Mouse (Mus musculus): ENCODE measurements at regions not wholly inside any gene's neighbourhood (a gene's known extent, or its start where the extent isn't known, plus 50 kb on each side); places are given as distances from the start of the nearest gene placed in this dataset.

GRCm38 (mm10) chr16:42779957-42780356 lies 95.7 kb upstream of the Zbtb20 start:
- H3K9me3 ChIP-seq (replicated peaks; ENCODE audit: control insufficient read depth, low read length), result no peaks in the 10 kb centered on the region
- no peak overlapping the region for H3K9ac ChIP-seq (replicated peaks; ENCODE audit: low read length)
- no peak overlapping the region for H3K4me3 ChIP-seq (ENCODE audit: low read depth, low read length)
- no peak overlapping the region for H3K27ac ChIP-seq (replicated peaks; ENCODE audit: low read depth, low read length)
- H3K4me2 ChIP-seq (ENCODE audit: low read depth, low read length), result no peak overlapping the region
- H3K36me3 ChIP-seq (replicated peaks; ENCODE audit: control insufficient read depth, insufficient read depth, low read depth, low read length), result no peaks in the 10 kb centered on the region
- no peaks in the 10 kb centered on the region for H3K4me1 ChIP-seq (ENCODE audit: control insufficient read depth, insufficient read depth, low read length)
- DNase-seq (ENCODE audit: low spot score), result no peak
- no peak for ATAC-seq (replicated peaks; ENCODE audit: insufficient number of reproducible peaks, low FRiP score, low TSS enrichment, low read depth)
- 95% methylated on average over 3 of the region's 3 CpGs for WGBS
- H3K27me3 ChIP-seq (ENCODE audit: control insufficient read depth, insufficient read depth, low read length), result no peaks in the 10 kb centered on the region

DNA sequence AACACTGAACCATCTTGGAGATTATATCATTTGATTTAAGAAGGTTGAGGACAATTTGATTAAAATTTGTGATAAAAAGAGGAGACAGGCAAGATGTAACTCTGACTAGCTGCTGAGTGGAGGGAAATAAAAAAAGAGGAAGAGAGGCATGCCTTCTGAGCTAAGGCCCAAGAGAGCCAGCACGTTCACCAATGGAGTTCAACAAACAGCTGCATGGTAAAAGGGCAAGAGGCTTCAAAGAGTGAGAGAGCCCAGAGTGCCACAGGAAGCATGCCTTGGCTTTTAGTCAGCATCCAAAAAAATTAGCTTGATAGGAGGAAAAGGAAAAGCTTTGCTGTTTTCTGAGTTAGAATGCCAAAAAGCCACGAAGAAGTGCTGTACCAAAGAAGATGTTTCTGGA lies 103.0 kb upstream of the Zbtb20 start:
- Histone ChIP-seq H3K4me3 (ENCODE audit: low read depth, low read length) (no peak overlapping the region), H3K27ac (replicated peaks; ENCODE audit: low read depth, low read length) (no peak overlapping the region), H3K4me2 (ENCODE audit: low read depth, low read length) (no peak overlapping the region), H3K27me3 (ENCODE audit: control insufficient read depth, insufficient read depth, low read length) (no peaks in the 10 kb centered on the region), H3K9me3 (replicated peaks; ENCODE audit: control insufficient read depth, low read length) (no peaks in the 10 kb centered on the region), H3K9ac (replicated peaks; ENCODE audit: low read length) (no peak overlapping the region), H3K4me1 (ENCODE audit: control insufficient read depth, insufficient read depth, low read length) (no peaks in the 10 kb centered on the region), H3K36me3 (replicated peaks; ENCODE audit: control insufficient read depth, insufficient read depth, low read depth, low read length) (no peaks in the 10 kb centered on the region)
- ATAC-seq (replicated peaks; ENCODE audit: insufficient number of reproducible peaks, low FRiP score, low TSS enrichment, low read depth) (no peak), DNase-seq (ENCODE audit: low spot score) (no peak)
- WGBS, result 74% methylated on average over 2 of the region's 2 CpGs

DNA sequence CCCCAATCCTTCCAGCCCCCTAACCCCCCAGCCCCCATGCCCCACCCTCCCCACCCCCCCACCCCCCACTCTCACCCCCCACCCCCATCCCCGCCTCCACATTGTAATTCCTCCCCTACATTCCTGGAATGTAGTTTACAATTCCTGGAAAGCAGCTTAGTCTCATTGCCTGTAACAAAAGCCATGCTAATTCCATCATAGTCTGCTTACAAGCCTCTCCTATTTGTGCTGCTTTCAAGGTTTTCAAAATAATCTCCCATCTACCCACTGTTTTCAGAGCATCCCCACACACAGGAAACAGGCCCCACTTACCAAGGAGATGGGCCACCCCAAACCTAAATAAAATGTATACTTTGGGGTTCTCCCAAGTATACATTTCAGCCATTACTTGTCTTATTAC lies 105.5 kb upstream of the Zbtb20 start:
- Histone ChIP-seq H3K4me3 (ENCODE audit: low read depth, low read length) (no peak overlapping the region), H3K9ac (replicated peaks; ENCODE audit: low read length) (no peak overlapping the region), H3K9me3 (replicated peaks; ENCODE audit: control insufficient read depth, low read length) (no peaks in the 10 kb centered on the region), H3K27me3 (ENCODE audit: control insufficient read depth, insufficient read depth, low read length) (no peaks in the 10 kb centered on the region), H3K27ac (replicated peaks; ENCODE audit: low read depth, low read length) (no peak overlapping the region), H3K4me1 (ENCODE audit: control insufficient read depth, insufficient read depth, low read length) (no peaks in the 10 kb centered on the region), H3K4me2 (ENCODE audit: low read depth, low read length) (no peak overlapping the region), H3K36me3 (replicated peaks; ENCODE audit: control insufficient read depth, insufficient read depth, low read depth, low read length) (no peaks in the 10 kb centered on the region)
- no peak for ATAC-seq (replicated peaks; ENCODE audit: insufficient number of reproducible peaks, low FRiP score, low TSS enrichment, low read depth)
- 38% methylated on average over 1 of the region's 1 CpGs for WGBS
- DNase-seq (ENCODE audit: low spot score), result no peak

- no peaks in the 10 kb centered on the region for H3K4me1 ChIP-seq (ENCODE audit: control insufficient read depth, insufficient read depth, low read length)
- no peak overlapping the region for H3K27ac ChIP-seq (replicated peaks; ENCODE audit: low read depth, low read length)
- DNase-seq (ENCODE audit: low spot score) (no peak), ATAC-seq (replicated peaks; ENCODE audit: insufficient number of reproducible peaks, low FRiP score, low TSS enrichment, low read depth) (no peak)
- H3K4me3 ChIP-seq (ENCODE audit: low read depth, low read length), result no peak overlapping the region
- 83% methylated on average over 5 of the region's 5 CpGs for WGBS
- H3K9ac ChIP-seq (replicated peaks; ENCODE audit: low read length), result no peak overlapping the region
- no peaks in the 10 kb centered on the region for H3K27me3 ChIP-seq (ENCODE audit: control insufficient read depth, insufficient read depth, low read length)
- H3K4me2 ChIP-seq (ENCODE audit: low read depth, low read length), result no peak overlapping the region
- H3K9me3 ChIP-seq (replicated peaks; ENCODE audit: control insufficient read depth, low read length), result no peaks in the 10 kb centered on the region
- no peaks in the 10 kb centered on the region for H3K36me3 ChIP-seq (replicated peaks; ENCODE audit: control insufficient read depth, insufficient read depth, low read depth, low read length)
Observed at GRCm38 (mm10) chr16:42748681-42749080, 127.0 kb upstream of the Zbtb20 start.

GRCm38 (mm10) chr16:42745943-42746675 lies 129.6 kb upstream of the Zbtb20 start:
- 49% methylated on average over 11 of the region's 11 CpGs for WGBS
- no peaks in the 10 kb centered on the region for H3K36me3 ChIP-seq (replicated peaks; ENCODE audit: control insufficient read depth, insufficient read depth, low read depth, low read length)
- no peak overlapping the region for H3K9ac ChIP-seq (replicated peaks; ENCODE audit: low read length)
- no peak overlapping the region for H3K27ac ChIP-seq (replicated peaks; ENCODE audit: low read depth, low read length)
- no peak overlapping the region for H3K4me3 ChIP-seq (ENCODE audit: low read depth, low read length)
- ATAC-seq (replicated peaks; ENCODE audit: insufficient number of reproducible peaks, low FRiP score, low TSS enrichment, low read depth) (no peak), DNase-seq (ENCODE audit: low spot score) (peak; percentile 2)
- H3K4me1 ChIP-seq (ENCODE audit: control insufficient read depth, insufficient read depth, low read length), result no peaks in the 10 kb centered on the region
- no peaks in the 10 kb centered on the region for H3K9me3 ChIP-seq (replicated peaks; ENCODE audit: control insufficient read depth, low read length)
- no peak overlapping the region for H3K4me2 ChIP-seq (ENCODE audit: low read depth, low read length)
- no peaks in the 10 kb centered on the region for H3K27me3 ChIP-seq (ENCODE audit: control insufficient read depth, insufficient read depth, low read length)

GRCm38 (mm10) chr16:42743538-42743937 lies 132.1 kb upstream of the Zbtb20 start:
- ATAC-seq (replicated peaks; ENCODE audit: insufficient number of reproducible peaks, low FRiP score, low TSS enrichment, low read depth) (no peak), DNase-seq (ENCODE audit: low spot score) (no peak)
- no peak overlapping the region for H3K27ac ChIP-seq (replicated peaks; ENCODE audit: low read depth, low read length)
- no peak overlapping the region for H3K9ac ChIP-seq (replicated peaks; ENCODE audit: low read length)
- H3K36me3 ChIP-seq (replicated peaks; ENCODE audit: control insufficient read depth, insufficient read depth, low read depth, low read length), result no peaks in the 10 kb centered on the region
- no peak overlapping the region for H3K4me3 ChIP-seq (ENCODE audit: low read depth, low read length)
- H3K4me2 ChIP-seq (ENCODE audit: low read depth, low read length), result no peak overlapping the region
- no peaks in the 10 kb centered on the region for H3K9me3 ChIP-seq (replicated peaks; ENCODE audit: control insufficient read depth, low read length)
- no peaks in the 10 kb centered on the region for H3K4me1 ChIP-seq (ENCODE audit: control insufficient read depth, insufficient read depth, low read length)
- 74% methylated on average over 1 of the region's 1 CpGs for WGBS
- no peaks in the 10 kb centered on the region for H3K27me3 ChIP-seq (ENCODE audit: control insufficient read depth, insufficient read depth, low read length)

GRCm38 (mm10) chr16:42743120-42743519 lies 132.6 kb upstream of the Zbtb20 start:
- ATAC-seq (replicated peaks; ENCODE audit: insufficient number of reproducible peaks, low FRiP score, low TSS enrichment, low read depth) (no peak), DNase-seq (ENCODE audit: low spot score) (no peak)
- Histone ChIP-seq H3K4me2 (ENCODE audit: low read depth, low read length) (no peak overlapping the region), H3K9ac (replicated peaks; ENCODE audit: low read length) (no peak overlapping the region), H3K27ac (replicated peaks; ENCODE audit: low read depth, low read length) (no peak overlapping the region), H3K4me1 (ENCODE audit: control insufficient read depth, insufficient read depth, low read length) (no peaks in the 10 kb centered on the region), H3K27me3 (ENCODE audit: control insufficient read depth, insufficient read depth, low read length) (no peaks in the 10 kb centered on the region), H3K36me3 (replicated peaks; ENCODE audit: control insufficient read depth, insufficient read depth, low read depth, low read length) (no peaks in the 10 kb centered on the region), H3K4me3 (ENCODE audit: low read depth, low read length) (no peak overlapping the region), H3K9me3 (replicated peaks; ENCODE audit: control insufficient read depth, low read length) (no peaks in the 10 kb centered on the region)
- 65% methylated on average over 2 of the region's 2 CpGs for WGBS

DNA sequence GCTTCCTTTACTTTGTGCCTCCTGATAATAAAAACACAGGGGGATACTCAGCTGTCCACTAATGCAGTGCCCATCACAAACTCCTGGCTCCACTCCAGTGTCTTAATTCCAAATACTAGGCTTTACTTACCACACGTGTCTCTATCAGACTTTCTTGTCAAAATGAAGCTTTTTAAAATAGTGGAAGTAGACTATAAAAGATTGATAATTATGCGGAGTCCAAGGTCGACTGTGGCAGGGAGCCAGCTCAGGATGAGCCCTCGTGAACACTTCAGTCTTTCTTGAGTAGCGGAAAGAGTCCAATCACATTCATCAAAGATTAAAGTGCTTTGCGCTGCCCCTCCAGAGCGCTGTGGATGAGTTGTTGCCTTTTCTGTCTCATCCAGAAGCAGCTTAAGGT lies 147.9 kb upstream of the Zbtb20 start:
- H3K4me3 ChIP-seq (ENCODE audit: low read depth, low read length), result no peak overlapping the region
- no peak overlapping the region for H3K9ac ChIP-seq (replicated peaks; ENCODE audit: low read length)
- H3K36me3 ChIP-seq (replicated peaks; ENCODE audit: control insufficient read depth, insufficient read depth, low read depth, low read length), result no peaks in the 10 kb centered on the region
- H3K4me2 ChIP-seq (ENCODE audit: low read depth, low read length), result no peak overlapping the region
- WGBS, result 89% methylated on average over 7 of the region's 7 CpGs
- H3K27me3 ChIP-seq (ENCODE audit: control insufficient read depth, insufficient read depth, low read length), result no peaks in the 10 kb centered on the region
- no peak for DNase-seq (ENCODE audit: low spot score)
- ATAC-seq (replicated peaks; ENCODE audit: insufficient number of reproducible peaks, low FRiP score, low TSS enrichment, low read depth), result no peak
- H3K9me3 ChIP-seq (replicated peaks; ENCODE audit: control insufficient read depth, low read length), result no peaks in the 10 kb centered on the region
- no peaks in the 10 kb centered on the region for H3K4me1 ChIP-seq (ENCODE audit: control insufficient read depth, insufficient read depth, low read length)
- no peak overlapping the region for H3K27ac ChIP-seq (replicated peaks; ENCODE audit: low read depth, low read length)
